Mouse (Mus musculus) hindbrain, embryonic 15.5 days (tissue): ENCODE measurements at regions not wholly inside any gene's neighbourhood (a gene's known extent, or its start where the extent isn't known, plus 50 kb on each side); places are given as distances from the start of the nearest gene placed in this dataset.

Experiments
- ATAC-seq: fragments of 200-750 bp; cut with Nextera tagmentation; 2 replicates; pipeline ENCODE4 v1.8.0; 2017; ENCODE audit warnings: low read depth, moderate number of reproducible peaks, moderate TSS enrichment; ENCODE audit not compliant: low FRiP score
- H3K27ac ChIP-seq: fragments of 300-500 bp; sonication (generic); replicated peaks from 2 replicates; pipeline ENCODE4 v1.5.1; 2015; ENCODE audit warnings: mild to moderate bottlenecking, inconsistent platforms
- H3K27me3 ChIP-seq: fragments of 300-500 bp; sonication (generic); 2 replicates; pipeline ENCODE4 v1.6.1; 2015; ENCODE audit warnings: control low read depth, inconsistent platforms
- H3K36me3 ChIP-seq: fragments of 300-500 bp; sonication (generic); 2 replicates; pipeline ENCODE4 v1.6.1; 2015; ENCODE audit warnings: control low read depth, inconsistent platforms
- H3K4me1 ChIP-seq: fragments of 300-500 bp; sonication (generic); replicated peaks from 2 replicates; pipeline ENCODE4 v1.6.1; 2015; ENCODE audit warnings: control low read depth, inconsistent platforms
- H3K4me2 ChIP-seq: fragments of 300-500 bp; sonication (generic); 2 replicates; pipeline ENCODE4 v1.6.1; 2015; ENCODE audit warnings: moderate library complexity, mild to moderate bottlenecking, inconsistent platforms
- H3K4me3 ChIP-seq: fragments of 300-500 bp; sonication (generic); 2 replicates; pipeline ENCODE4 v1.5.1; 2015; ENCODE audit warnings: mild to moderate bottlenecking, inconsistent platforms
- H3K9ac ChIP-seq: fragments of 300-500 bp; sonication (generic); 2 replicates; pipeline ENCODE4 v1.6.1; 2015; ENCODE audit warnings: inconsistent platforms
- H3K9me3 ChIP-seq: fragments of 300-500 bp; sonication (generic); 2 replicates; pipeline ENCODE4 v1.6.1; 2016; ENCODE audit warnings: control low read depth, inconsistent platforms
- WGBS: fragments of 180-500 bp; shearing (Covaris S2); methylation state at CpG from one replicate; pipeline ENCODE4 v1.1.7; 2015; 5-methylcytosine and 5-hydroxymethylcytosine counted together

DNA sequence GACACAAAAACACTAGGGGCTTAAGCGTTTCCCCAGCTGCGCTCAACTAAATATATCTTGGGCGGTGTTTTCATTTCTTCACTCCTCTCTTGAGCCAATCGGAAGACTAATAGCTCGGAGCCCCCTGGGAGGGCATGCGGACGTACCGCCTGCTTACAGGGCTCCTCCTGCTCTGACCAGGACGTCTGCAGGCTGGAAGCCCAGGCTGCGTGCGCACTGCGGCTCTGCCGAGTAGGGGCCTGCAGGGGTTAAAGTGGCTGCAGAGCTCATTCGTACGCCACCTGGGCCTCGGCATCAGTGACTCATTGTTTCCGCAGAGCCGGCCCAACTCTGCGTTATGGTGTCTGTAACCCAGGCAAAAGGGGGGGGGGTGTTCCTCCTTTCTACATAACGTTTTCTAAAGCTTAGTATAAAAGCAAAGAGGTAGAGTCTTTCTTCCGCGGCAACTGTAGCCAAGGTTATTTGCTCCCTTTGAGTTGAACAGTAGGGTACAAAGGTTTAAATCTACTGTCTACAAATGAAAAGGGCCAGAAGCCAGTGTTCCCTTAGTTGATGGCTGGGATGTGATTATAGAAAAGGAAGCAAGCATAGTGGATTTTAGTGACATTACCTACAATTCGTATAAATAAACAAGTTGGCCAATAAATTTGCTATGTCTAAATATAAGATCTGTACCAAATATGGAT, 53.7 kb upstream of the Chd2 start:
- Histone ChIP-seq H3K9me3 (no peaks in the 10 kb centered on the region), H3K36me3 (no peaks in the 10 kb centered on the region), H3K4me3 (peak overlapping the region; percentile 34), H3K4me2 (peak overlapping the region; percentile 74), H3K4me1 (peaks cover 41% of the 10 kb centered on the region), H3K27me3 (no peaks in the 10 kb centered on the region), H3K27ac (peak overlapping the region; percentile 91), H3K9ac (peak overlapping the region; percentile 43)
- WGBS, result 2% methylated on average over 23 of the region's 23 CpGs
- ATAC-seq, result peak; percentile 95

DNA sequence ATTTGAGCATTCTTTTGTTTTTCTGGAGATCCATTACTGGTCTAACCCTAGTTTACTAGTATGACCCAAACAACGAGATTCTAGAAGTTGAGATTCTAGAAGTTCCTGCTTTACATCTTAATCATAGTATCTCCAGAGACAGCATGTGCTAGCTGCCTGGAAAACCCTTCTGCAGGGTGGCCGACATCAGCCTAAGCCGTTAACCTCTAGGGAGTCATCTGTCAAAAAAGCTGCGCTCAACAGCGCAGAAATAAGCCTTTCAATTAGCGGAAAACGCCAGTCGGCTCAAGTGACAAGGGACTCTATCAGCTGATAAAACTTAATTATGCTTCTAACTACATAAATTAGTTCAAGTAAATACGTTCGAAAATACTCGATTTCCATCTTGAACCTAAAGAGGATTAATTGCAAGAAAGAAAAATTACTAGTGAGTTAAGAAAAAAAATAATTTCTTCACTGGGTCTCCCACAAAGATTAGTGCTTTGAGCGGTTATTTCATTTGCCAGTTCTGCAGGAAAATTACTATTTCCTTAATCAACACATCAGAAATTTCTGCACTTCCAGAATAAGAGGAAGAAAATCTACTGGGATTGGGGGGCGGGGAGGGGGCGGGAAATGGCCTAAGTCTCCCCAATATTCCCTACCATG, 53.0 kb upstream of the Chd2 start:
- peaks cover 41% of the 10 kb centered on the region for H3K4me1 ChIP-seq

DNA sequence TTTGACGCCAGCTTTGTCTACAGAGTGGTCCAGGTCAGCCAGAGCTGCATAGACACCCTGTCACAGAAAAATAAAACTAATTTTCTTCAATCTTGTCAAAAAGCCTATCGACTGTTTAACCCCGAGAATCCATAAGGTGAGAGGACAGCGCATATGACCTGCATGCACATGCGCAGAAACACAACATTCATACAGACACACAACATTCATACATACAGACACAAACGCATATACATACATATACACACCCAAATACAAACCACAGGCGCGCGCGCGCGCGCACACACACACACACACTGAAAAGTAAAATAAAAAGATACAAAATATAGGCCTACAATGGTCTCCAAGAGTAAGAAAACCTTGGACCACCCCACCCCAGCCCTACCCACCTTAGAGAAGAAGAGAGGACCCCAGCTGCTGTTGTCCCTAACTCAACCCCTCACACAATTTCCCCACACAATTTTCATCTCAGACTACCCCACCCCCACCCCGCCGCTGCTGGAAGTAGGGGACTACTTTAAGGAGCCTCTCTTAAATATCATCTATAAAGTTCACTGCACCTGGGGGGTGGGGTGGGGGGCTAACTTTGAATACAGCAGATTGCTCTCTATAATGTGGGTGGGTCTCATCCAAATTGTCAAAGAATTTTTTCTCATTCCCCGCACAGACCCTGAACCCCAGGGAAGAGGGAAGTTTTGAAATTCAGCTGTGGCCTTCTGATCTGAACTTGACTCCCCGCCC, 52.2 kb upstream of the Chd2 start:
- H3K36me3 ChIP-seq, result no peaks in the 10 kb centered on the region
- H3K4me2 ChIP-seq, result no peak overlapping the region
- no peaks in the 10 kb centered on the region for H3K9me3 ChIP-seq
- H3K9ac ChIP-seq, result no peak overlapping the region
- ATAC-seq, result no peak
- 75% methylated on average over 17 of the region's 17 CpGs for WGBS
- H3K4me1 ChIP-seq, result peaks cover 43% of the 10 kb centered on the region
- no peak overlapping the region for H3K27ac ChIP-seq
- H3K27me3 ChIP-seq, result no peaks in the 10 kb centered on the region
- no peak overlapping the region for H3K4me3 ChIP-seq

More for the DNA sequence above, 53.0 kb upstream of the Chd2 start:
- no peak for ATAC-seq
- Histone ChIP-seq H3K9ac (peak overlapping the region; percentile 43), H3K36me3 (no peaks in the 10 kb centered on the region), H3K27ac (peak overlapping the region; percentile 91), H3K4me3 (peak overlapping the region; percentile 34), H3K9me3 (no peaks in the 10 kb centered on the region), H3K4me2 (peak overlapping the region; percentile 74), H3K27me3 (no peaks in the 10 kb centered on the region)
- under 1% methylated on average over 14 of the region's 14 CpGs for WGBS

DNA sequence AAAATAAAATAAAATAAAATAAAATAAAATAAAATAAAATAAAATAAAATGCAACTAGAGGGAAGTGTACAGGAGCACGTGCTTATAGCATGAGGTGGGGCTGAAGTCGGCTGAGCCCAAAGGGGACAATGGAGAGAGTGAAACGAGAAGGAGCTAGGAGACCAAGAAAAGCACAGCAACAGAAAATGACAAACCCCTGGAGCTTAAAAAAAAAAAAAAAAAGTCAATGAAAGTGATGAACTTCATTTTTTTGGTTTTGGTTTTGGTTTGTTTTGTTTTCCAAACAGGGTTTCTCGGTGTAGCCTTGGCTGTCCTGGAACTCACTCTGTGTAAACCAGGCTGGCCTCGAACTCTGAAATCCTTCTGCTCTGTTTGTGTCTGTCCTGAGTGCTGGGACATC, 51.2 kb upstream of the Chd2 start:
- H3K4me2 ChIP-seq, result no peak overlapping the region
- H3K27ac ChIP-seq, result no peak overlapping the region
- no peaks in the 10 kb centered on the region for H3K36me3 ChIP-seq
- H3K27me3 ChIP-seq, result no peaks in the 10 kb centered on the region
- no peak overlapping the region for H3K4me3 ChIP-seq
- peaks cover 40% of the 10 kb centered on the region for H3K4me1 ChIP-seq
- no peaks in the 10 kb centered on the region for H3K9me3 ChIP-seq
- H3K9ac ChIP-seq, result no peak overlapping the region
- 93% methylated on average over 5 of the region's 5 CpGs for WGBS
- ATAC-seq, result no peak
